In the genomic region with DNA sequence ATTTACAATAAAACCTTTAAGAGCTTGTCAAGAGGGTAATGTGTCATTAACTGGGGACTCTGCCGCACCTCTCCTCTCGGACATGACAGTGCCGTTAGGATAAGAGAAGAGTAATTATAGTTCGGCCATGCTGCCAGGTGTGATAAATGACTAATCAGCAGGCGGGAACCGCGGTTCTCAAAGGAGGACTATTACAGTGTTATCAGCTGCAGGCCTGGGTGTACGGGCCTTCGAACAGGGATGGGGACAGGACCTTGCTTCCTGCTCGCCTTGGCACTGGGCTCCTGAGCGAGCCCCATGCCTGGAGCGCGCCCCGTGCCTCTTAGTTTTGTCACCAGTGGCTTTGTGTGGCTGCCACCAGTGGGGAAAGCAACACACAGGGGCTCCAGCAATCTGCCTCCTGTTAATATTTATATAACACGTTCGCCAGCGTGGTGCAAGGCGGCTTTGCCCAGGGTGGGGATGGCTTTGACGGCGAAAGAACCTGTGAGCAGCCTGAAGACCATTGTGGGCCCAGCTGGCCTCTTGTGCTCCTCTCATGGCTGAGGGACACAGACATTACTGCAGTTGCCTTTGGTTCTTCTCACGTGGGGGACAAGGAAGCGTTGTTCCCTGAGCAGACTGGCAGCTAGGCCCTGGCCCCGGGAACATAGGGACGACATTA, we compare ENCODE assay signal across 11 mouse cellular contexts.
DNase-seq lines count a peak whose midpoint lies in the region; ATAC-seq and TF ChIP-seq lines count a peak whose summit lies in the region.
"Had no signal": no experiment of that assay in that cellular context is flagged by ENCODE, and none has a peak within 500 bp of the region (broad histone marks: within the 10 kb centered on the region; RNA-seq: fewer than 3 reads in every experiment).

No protein-coding gene starts in this region.

- no peaks in the 10 kb centered on the region for H3K4me1 ChIP-seq in hindbrain, postnatal 0 days (ENCODE audit: insufficient read depth, low read length)
- H3K4me1 ChIP-seq: megakaryocyte, embryonic 14.5 days had no signal

- no peak overlapping the region for H3K4me3 ChIP-seq in hindbrain, postnatal 0 days (ENCODE audit: low read length)
- H3K4me3 ChIP-seq: megakaryocyte, embryonic 14.5 days had no signal

- H3K9me3 ChIP-seq in hindbrain, postnatal 0 days (ENCODE audit: low read length), result no peaks in the 10 kb centered on the region

- H3K36me3 ChIP-seq in hindbrain, postnatal 0 days (ENCODE audit: insufficient read depth, low read length), result no peaks in the 10 kb centered on the region

- no peak overlapping the region for H3K27ac ChIP-seq in hindbrain, postnatal 0 days

- peak; percentile 32; the same call in 1 of the 2 replicates for ATAC-seq in hindbrain, postnatal 0 days
- ATAC-seq in megakaryocyte progenitor cell, adult 5-6 weeks (replicated peaks; ENCODE audit: poor library complexity), result peak; percentile 56
- ATAC-seq: Patski had no signal

- DNase-seq in heart, adult 11 months, result peak; percentile 93
- no peak for DNase-seq in heart, adult 9 months (ENCODE audit: low spot score in 2 of 2)
- DNase-seq in brain, embryonic 14.5 days (ENCODE audit: low read depth), result peak; percentile 64
- DNase-seq in hindbrain, postnatal 0 days (ENCODE audit: low spot score), result no peak
- DNase-seq in thymus, postnatal 4 days, result no peak
- DNase-seq in adrenal gland, adult 8-10 months, result no peak
- DNase-seq in urinary bladder, postnatal 36 days (ENCODE audit: low spot score in 2 of 2), result no peak
- DNase-seq: kidney, adult 9 months had no signal

- no peak overlapping the region for H3K4me2 ChIP-seq in hindbrain, postnatal 0 days (ENCODE audit: low read depth, low read length)

- WGBS in hindbrain, postnatal 0 days, result 51% methylated on average over 24 of the region's 24 CpGs

- H3K9ac ChIP-seq in hindbrain, postnatal 0 days (replicated peaks; ENCODE audit: low read length), result no peak overlapping the region

- TF ChIP-seq CTCF in brain, embryonic 14.5 days (IDR thresholded peaks at IDR 0.05; ENCODE audit: borderline replicate concordance, extremely low read depth, insufficient read depth, insufficient read length), result no peak
- no peak for TF ChIP-seq CTCF in hindbrain, postnatal 0 days (IDR thresholded peaks at IDR 0.05; ENCODE audit: low read depth)

- no peak for TF ChIP-seq POLR2A in brain, embryonic 14.5 days (IDR thresholded peaks at IDR 0.05; ENCODE audit: borderline replicate concordance, extremely low read depth, insufficient read depth, insufficient read length, poor library complexity, severe bottlenecking)

- peaks cover 7% of the 10 kb centered on the region; the same call in 1 of the 2 replicates for H3K27me3 ChIP-seq in hindbrain, postnatal 0 days (ENCODE audit: insufficient read depth, low read length)
- H3K27me3 ChIP-seq: megakaryocyte, embryonic 14.5 days; Patski had no signal

Comparison
In these comparisons a context has a peak if more than half of its experiments do, and no peak if none do; other contexts are left out.
1. DNase-seq: peak in heart, adult 11 months (single experiment) and brain, embryonic 14.5 days (single experiment); none in heart, adult 9 months (0 of 2), hindbrain, postnatal 0 days (single experiment), thymus, postnatal 4 days (single experiment), adrenal gland, adult 8-10 months (single experiment) and urinary bladder, postnatal 36 days (0 of 2).